Mouse (Mus musculus): ENCODE data around the gene 4930564D02Rik.

4930564D02Rik gene

GRCm38 (mm10) chr3:105066544-105066943 is at the start of gene 4930564D02Rik:
Gene 4930564D02Rik, plus strand, starts transcription at chr3:105066844.
- DNase-seq: no peak

GRCm38 (mm10) chr3:105017314-105017713 is 49.3 kb upstream of the 4930564D02Rik start:
- DNase-seq: no peak

DNA sequence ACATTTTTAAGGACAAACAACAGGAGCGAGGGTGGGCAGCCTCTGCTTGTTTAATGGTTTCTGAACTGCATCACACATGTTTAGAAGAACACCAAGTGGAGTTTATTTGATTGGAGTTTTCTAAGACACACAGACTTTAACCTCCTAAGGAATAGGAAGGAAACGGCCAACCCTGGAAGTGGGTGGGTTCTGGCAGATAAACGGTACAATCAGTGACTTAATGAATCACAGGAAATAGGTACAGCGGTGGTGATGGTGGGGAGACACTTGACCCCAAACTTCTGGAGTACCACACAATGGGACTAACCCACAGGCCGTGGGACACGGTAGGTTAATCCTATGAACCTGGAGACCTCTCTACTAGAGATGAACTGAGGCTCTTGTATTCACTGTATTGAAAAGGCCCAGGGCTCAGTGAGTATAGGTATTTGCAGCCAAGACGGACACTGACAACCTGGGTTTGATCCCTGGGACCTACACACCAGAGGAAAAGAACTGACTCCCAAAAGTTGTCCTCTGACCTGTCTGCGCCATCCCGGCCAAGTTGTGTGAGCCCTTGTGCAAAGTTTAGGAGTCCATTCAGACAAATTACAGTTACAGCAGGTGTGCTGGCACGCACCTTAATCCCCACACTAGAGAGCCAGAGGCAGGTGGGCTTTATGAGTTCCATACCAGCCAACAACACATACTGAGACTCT is 48.4 kb upstream of the 4930564D02Rik start:
- DNase-seq: peak; percentile 38 to 57

- no peak for DNase-seq
These were observed 47.9 kb upstream of the 4930564D02Rik start for GRCm38 (mm10) chr3:105018783-105019105.

- DNase-seq: peak; percentile 46 to 53
These were observed 46.6 kb upstream of the 4930564D02Rik start for GRCm38 (mm10) chr3:105019826-105020692.

DNA sequence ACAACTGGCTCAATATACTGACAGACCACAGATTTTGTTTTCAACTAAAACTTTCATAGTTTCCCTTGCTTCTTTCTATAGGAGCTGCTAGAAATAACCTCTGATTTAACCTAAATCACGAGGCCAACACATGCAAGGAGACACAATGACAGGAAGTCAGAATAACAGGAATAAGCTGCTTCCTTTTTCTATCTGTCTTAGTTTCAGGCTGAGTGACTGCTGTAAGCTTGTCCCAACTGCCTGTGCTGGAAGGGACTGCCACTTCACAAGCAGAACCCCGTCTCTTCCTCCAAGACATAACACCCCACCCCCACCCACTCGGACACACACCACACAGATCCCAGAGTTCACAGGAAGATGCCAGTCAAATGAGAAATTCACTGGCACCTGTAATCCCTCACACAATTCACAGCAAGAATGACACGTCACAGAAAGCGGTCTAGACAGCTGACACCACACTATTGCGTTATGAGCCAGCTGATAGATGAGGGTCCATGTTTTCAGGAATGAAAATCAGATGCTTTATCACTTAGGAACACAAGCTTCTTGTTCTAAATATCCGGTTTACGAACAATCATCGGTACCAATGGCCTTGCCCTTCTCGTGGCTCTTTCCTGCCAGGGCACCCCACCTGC is 43.2 kb upstream of the 4930564D02Rik start:
- DNase-seq: peak in 1 of 2 experiments; percentile 48

DNA sequence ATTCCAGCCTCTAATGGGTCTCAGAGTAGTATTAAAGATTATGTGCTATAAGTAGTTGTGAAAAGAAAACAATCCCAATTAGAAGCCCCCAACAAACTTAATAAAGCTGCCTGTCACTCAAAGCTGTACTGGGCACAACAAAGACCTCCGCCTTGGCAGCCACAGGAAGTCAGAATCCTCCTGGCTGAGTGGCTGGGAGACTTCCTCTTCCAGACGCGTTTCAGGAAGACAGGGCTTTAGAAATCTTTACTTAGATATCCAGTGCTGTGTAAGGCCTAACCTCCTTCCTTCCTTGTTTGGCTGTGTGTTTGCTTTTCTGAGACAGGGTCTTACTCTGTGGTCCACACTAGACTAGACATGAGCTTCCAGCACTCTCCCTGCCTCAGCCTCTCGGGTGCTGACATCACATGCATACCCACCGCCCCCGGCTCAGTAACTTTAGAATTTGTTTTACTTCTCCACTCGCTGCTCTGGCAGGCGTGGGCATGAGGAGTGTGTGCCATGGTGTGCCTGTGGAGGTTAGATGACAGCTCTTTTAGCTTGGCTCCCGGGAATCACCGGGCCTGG is 30.3 kb upstream of the 4930564D02Rik start:
- peak; percentile 49 to 52 for DNase-seq

GRCm38 (mm10) chr3:105037240-105037770 is 29.3 kb upstream of the 4930564D02Rik start:
- DNase-seq: no peak

DNA sequence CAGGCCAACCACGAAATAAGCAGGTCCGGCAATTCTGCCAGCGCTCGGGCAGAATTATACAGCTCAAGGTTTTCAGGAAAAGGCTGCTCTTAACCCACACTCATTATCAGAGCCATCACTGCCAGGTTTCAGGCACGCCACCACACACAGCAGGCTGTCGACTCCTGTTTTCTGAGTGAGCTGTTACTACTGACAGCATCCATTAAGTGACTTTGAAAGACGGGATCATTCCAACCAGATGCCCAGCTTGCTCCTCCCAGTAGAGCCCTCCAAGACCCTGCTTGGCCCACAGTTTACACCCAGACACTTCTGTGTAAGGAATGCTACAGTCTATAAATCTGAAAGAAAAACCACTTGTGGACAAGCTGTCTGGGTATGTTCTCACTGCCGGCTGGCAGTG is 26.6 kb upstream of the 4930564D02Rik start:
- DNase-seq: peak in 1 of 2 experiments; percentile 35

DNA sequence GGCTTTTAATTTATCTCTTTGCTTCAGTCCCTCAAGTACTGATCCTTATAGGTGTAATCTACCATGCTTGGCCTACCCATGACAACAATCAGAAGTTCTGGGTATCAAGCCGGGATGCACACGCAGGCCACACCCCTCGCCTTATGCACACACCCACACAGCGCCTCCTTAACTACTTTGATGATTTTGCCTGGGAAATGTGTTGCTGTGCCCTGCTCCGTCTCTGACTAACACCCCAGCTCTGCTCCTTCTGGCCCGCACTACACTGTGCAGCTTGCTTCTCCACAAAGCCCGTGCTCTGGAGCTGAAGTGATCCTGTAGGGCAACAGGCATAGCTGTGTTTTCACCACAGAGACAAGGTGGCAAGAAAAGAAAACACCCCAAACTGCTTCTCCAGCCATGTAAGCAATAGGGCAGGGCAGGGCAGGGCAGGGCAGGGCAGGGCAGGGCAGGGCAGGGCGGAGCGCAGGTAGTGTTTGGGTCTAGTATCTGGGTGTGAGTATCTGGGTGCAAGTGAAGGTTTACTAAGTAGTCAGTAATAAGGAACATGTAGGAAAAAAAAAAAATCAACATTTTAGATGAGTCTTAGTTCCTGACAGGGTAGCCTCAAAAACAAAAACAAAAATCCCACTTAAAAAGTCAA is 25.5 kb upstream of the 4930564D02Rik start:
- DNase-seq: no peak

DNA sequence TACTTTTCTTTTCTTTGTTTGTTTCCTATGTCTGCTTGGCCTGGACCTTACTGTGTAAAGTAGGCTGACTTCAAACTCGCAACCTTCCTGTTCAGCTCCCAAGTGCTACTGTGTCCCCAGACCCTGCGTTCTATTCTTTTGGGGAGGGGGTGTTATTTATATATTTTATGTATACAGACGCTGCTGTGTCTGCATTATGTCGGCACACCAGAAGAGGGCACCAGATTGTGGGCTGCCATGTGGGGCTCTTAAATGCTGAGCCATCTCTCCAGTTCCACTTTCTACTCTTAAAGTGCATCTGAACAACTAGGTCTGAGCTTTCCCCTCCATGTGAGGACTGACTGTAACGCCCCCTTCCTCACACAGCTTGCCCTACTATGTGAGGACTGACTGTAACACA is 22.9 kb upstream of the 4930564D02Rik start:
- no peak for DNase-seq

- no peak for DNase-seq
These were observed 19.8 kb upstream of the 4930564D02Rik start for GRCm38 (mm10) chr3:105046870-105047269.

DNA sequence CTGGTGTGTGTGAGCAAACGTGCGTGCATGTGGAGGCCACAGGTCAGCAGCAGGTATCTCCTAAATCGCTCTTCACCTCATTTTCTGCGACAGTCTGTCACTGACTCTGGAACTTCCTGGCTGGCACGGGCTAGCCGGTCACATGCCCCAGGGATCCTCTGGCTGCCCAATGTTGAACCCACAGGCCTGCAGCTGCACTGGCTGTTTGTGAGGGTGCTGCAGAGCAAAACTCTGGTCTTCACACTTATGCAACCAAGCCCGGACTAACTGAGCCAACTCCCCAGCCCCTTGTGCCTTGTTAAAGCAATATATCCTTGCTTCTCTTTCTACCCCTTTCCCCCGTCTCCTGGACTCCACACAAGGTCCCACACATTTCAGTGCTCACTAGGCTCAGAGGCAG is 19.0 kb upstream of the 4930564D02Rik start:
- peak; percentile 70 to 76 for DNase-seq

DNA sequence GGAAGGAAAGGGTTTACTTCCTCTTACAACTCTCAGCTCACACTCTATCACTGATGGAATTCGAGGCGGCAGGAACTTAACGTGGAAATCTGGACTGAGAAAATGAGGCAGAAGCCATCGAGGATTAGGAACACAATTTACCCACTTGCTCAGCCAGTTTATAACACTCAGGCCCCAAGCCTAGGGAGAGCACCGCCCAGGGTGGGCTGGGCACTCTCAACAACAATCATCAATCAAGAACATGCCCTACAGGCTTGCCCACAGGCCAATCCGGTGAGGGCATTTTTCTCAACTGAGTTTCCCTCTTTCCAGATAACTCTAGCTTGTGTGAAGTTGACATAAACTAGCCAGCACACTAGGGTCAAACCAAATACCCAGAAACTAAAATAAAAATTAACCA is 16.8 kb upstream of the 4930564D02Rik start:
- peak in 1 of 2 experiments; percentile 41 for DNase-seq

DNA sequence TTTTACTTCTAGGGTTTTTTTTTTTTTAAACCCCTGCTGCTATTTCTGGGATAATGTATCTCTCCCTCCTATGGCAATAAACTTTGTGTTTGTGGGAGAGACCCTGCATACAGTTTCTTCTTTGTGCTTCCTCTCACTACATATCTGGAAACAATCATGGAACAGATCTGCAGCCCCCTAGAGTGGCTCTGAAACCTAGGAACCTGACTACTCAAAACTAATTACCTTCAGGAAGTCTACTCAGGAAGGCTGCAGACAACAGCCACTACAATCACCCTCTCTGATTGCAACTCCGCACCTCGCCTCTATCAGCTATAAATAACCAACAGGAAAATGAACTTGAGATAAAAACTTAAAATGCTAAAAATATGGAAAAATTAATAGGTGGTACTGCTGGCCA is 15.5 kb upstream of the 4930564D02Rik start:
- DNase-seq: no peak

GRCm38 (mm10) chr3:105052171-105052936 is 14.3 kb upstream of the 4930564D02Rik start:
- no peak for DNase-seq

DNA sequence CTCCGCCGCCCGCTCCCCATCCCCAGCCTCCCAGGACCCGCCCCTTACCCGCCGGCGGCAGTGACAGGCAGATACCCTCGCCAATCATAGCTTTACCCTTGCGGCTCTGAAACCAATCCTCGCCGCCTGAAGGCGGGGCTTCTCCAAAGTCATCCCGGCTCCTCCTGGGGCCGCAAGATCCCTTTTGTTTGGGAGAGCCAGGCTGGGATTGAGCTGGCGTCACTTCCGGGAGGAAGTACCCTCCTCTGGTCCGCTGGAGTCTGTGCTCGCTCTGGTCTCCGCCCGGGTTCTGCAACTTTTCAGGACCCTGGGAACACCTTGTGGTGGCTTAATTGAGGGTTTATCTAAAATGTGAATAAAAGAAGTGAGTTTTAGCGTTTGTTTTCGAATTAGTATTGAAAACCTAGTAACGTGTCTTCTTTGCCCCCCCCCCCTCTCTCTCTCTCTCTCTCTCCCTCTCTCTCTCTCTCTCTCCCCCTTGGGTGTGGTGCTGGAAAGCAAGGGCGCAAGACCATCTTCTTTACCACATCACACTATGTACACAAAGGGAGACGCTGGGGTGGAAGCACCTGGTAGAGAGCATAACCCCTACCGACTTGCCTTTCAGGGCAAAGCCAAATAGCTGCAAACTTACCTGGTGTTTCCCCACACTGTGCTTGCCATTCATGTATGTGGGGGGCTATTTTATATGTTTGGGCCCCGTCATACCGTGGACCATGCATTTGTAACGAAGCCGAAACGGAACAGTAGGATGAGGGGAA is 13.5 kb upstream of the 4930564D02Rik start, which contains the start of gene Cttnbp2nl:
Gene Cttnbp2nl, minus strand, starts transcription at position 210 of the 761 bp plus-strand sequence.
- DNase-seq: peak; percentile 98 to 99

GRCm38 (mm10) chr3:105053698-105054001 is 13.0 kb upstream of the 4930564D02Rik start:
- no peak for DNase-seq

DNA sequence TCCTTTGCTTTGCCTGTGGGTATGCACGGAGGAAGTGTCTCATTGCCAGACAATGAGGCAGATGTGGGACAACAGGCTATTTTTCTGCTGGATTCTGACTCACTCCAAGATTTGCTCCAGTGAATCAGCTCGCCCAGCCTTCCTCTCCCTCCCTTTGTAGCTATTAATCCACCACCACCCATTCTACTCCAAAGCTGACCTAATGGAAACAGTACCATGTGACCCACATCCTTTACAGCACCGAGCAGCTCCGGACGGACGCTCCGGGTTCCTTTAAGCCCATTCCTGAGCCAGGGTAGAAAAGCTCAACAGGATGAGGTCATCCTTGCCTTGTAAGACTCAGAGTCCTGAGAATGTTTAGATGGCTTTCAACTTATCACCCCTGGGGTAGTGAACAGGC is 11.7 kb upstream of the 4930564D02Rik start:
- peak; percentile 78 to 88 for DNase-seq

- peak; percentile 56 to 65 for DNase-seq
These were observed 11.0 kb upstream of the 4930564D02Rik start for GRCm38 (mm10) chr3:105055666-105056065.

All from lung, postnatal 4 days (tissue).